Mouse (Mus musculus): Measurements from ENCODE around the gene Adprh.

DNA sequence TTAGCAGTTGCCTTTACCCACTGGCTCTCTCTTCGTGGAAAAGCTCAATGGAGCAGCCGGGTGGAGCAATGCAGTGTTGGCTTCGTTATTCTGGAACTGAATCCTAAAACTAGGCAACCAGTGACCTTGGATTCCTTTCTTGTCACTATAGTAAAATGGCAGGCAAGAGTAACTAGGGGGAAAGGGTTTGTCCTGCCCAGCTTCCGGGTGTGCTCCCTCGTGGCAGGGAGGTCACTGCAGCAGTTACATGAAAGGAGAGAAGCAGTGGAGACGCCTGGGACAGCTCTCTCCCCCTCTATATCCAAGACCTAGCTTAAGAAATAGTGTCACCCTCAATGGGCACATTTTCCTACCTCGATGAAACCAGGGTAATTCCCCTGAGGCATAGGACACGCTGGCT, 16.9 kb upstream of the Adprh start:
- TF ChIP-seq EP300 (IDR thresholded peaks at IDR 0.05; ENCODE audit: insufficient read depth, low read depth, low read length) (no peak), CTCF (IDR thresholded peaks at IDR 0.05) (no peak), POLR2A (IDR thresholded peaks at IDR 0.05; ENCODE audit: insufficient read depth, low read depth, low read length) (no peak)

Data from heart, adult 2 months (tissue).